Mouse (Mus musculus): ENCODE results near the gene Ncoa1. TPM values are rescaled to one million over a fixed set of nuclear protein-coding genes. Genes with fewer than 3 reads are reported as not detected.

Ncoa1 gene
- polyA plus RNA-seq, 2 experiments = 1.1 to 1.7 TPM

DNA sequence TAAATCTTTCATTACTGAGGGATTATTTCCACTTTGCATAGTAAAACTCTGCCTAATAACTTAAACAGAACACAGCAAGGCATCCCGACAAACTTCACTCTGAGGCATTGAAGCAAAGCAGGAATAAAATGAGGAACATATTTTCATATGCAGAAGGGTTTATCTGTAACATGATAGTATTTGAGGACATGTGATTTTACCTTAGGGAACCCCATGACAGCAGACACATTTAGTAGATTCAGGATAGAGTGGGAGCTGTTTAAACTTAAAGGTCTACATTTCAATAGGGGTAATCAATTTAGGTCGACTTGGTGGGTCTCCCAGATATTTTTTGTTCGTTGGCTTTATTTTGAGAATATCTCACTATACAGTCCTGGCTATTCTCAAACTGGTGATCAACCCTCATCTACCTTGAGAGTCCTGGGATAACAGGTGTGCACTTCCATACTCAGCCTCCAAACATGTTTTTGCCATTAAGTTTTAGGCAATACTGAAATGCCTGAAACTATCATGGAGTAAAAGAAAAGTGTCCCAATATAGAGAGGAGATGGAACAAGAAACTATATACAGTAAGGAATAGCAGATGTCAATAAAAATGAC, 136.6 kb downstream of the Ncoa1 start:
- WGBS (ENCODE audit: insufficient replicate concordance) = 49% methylated on average over 3 of the region's 3 CpGs
- H3K36me3 ChIP-seq (replicated peaks; ENCODE audit: control insufficient read depth, insufficient read depth, low read depth) = no peaks in the 10 kb centered on the region
- H3K4me3 ChIP-seq (ENCODE audit: insufficient read depth in 1 of 2, low read depth in 2 of 2, low read length in 2 of 2) = no peak overlapping the region
- H3K9ac ChIP-seq (replicated peaks) = no peak overlapping the region
- no peak overlapping the region for H3K27ac ChIP-seq
- no peaks in the 10 kb centered on the region for H3K4me1 ChIP-seq (replicated peaks; ENCODE audit: control insufficient read depth in 2 of 2, insufficient read depth in 2 of 2, low read length in 1 of 2)
- TF ChIP-seq CTCF (IDR thresholded peaks at IDR 0.05; ENCODE audit: low read depth) = no peak
- no peak for TF ChIP-seq EP300 (IDR thresholded peaks at IDR 0.05; ENCODE audit: low read depth)
- no peaks in the 10 kb centered on the region for H3K27me3 ChIP-seq (ENCODE audit: control insufficient read depth, insufficient read depth, low read length)
- H3K9me3 ChIP-seq (ENCODE audit: control insufficient read depth, low read length) = no peaks in the 10 kb centered on the region
- H3K4me2 ChIP-seq (ENCODE audit: low read depth) = no peak overlapping the region
- DNase-seq (ENCODE audit: low read depth in 3 of 3, low spot score in 3 of 3) (no peak), ATAC-seq (ENCODE audit: insufficient read depth) (no peak)

DNA sequence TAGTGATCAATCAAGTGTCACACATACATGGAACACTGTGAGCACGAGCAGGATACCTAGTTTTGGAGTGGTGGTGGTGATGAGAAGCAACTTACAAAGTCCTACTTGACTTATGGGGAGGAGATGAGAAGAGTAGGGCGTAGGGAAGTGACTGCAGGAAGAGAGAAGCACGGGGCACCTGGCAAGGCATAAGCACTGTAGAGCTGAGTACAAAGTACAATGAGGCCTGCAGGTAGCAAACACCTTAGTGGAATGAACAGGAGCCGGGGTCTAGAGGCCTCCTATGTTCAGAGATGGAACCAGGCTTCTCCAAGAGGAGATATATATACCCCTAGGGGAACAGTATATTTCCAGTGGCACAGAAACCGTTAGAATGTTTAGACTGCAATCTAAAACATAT, 153.4 kb downstream of the Ncoa1 start:
- 50% methylated on average over 5 of the region's 5 CpGs for WGBS (ENCODE audit: insufficient replicate concordance)
- no peak for DNase-seq (ENCODE audit: low read depth in 3 of 3, low spot score in 3 of 3)
- Histone ChIP-seq H3K9me3 (ENCODE audit: control insufficient read depth, low read length) (no peaks in the 10 kb centered on the region), H3K27ac (no peak overlapping the region), H3K27me3 (ENCODE audit: control insufficient read depth, insufficient read depth, low read length) (no peaks in the 10 kb centered on the region), H3K36me3 (replicated peaks; ENCODE audit: control insufficient read depth, insufficient read depth, low read depth) (no peaks in the 10 kb centered on the region), H3K9ac (replicated peaks) (no peak overlapping the region), H3K4me3 (ENCODE audit: insufficient read depth in 1 of 2, low read depth in 2 of 2, low read length in 2 of 2) (no peak overlapping the region), H3K4me2 (ENCODE audit: low read depth) (no peak overlapping the region), H3K4me1 (replicated peaks; ENCODE audit: control insufficient read depth in 2 of 2, insufficient read depth in 2 of 2, low read length in 1 of 2) (no peaks in the 10 kb centered on the region)
- ATAC-seq (ENCODE audit: insufficient read depth) = no peak
- TF ChIP-seq EP300 (IDR thresholded peaks at IDR 0.05; ENCODE audit: low read depth) (no peak), CTCF (IDR thresholded peaks at IDR 0.05; ENCODE audit: low read depth) (no peak)

DNA sequence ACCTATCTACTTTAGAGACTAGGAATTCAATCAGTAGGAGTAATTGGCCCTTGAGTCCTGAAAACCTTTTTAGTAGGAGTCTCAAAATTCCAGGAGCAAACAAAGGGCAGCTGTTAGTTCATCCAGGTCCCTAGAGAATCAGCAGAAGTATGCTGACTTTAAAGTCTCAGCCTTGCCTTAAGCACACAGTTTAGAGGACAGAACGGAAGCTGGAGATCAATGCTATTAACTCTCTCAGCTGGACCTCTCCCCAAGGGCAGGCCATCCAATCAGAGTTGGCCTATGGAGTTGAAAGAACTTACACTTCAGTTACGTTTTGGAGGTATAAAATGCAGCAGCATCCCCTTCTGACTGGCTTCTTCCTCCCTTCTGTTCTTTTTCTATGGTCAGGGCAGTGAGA, 154.8 kb downstream of the Ncoa1 start:
- H3K9me3 ChIP-seq (ENCODE audit: control insufficient read depth, low read length) = no peaks in the 10 kb centered on the region
- no peak overlapping the region for H3K27ac ChIP-seq
- no peak overlapping the region for H3K9ac ChIP-seq (replicated peaks)
- no peak for TF ChIP-seq EP300 (IDR thresholded peaks at IDR 0.05; ENCODE audit: low read depth)
- TF ChIP-seq CTCF (IDR thresholded peaks at IDR 0.05; ENCODE audit: low read depth) = no peak
- H3K4me1 ChIP-seq (replicated peaks; ENCODE audit: control insufficient read depth in 2 of 2, insufficient read depth in 2 of 2, low read length in 1 of 2) = no peaks in the 10 kb centered on the region
- no peak for DNase-seq (ENCODE audit: low read depth in 3 of 3, low spot score in 3 of 3)
- no peak overlapping the region for H3K4me3 ChIP-seq (ENCODE audit: insufficient read depth in 1 of 2, low read depth in 2 of 2, low read length in 2 of 2)
- ATAC-seq (ENCODE audit: insufficient read depth) = no peak
- no peaks in the 10 kb centered on the region for H3K36me3 ChIP-seq (replicated peaks; ENCODE audit: control insufficient read depth, insufficient read depth, low read depth)
- H3K27me3 ChIP-seq (ENCODE audit: control insufficient read depth, insufficient read depth, low read length) = no peaks in the 10 kb centered on the region
- WGBS (ENCODE audit: insufficient replicate concordance) = 45% methylated on average over 2 of the region's 2 CpGs
- H3K4me2 ChIP-seq (ENCODE audit: low read depth) = no peak overlapping the region

DNA sequence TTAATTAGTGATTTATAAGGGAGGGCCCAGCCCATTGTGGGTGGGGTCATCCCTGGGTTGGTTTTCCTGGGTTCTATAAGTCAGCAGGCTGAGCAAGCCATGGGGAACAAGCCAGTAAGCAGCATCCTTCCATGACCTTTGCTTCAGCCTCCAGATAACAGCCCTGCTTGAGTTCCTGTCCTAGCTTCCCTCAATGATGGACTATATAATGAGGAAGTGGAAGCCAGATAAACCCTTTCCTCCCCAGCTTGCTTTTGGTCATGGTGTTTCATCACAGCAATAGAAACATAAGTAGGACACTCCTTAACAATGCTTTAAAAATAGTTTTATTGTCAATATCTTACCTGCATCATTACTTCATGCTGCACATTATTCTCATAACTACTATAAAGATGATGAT, 163.2 kb downstream of the Ncoa1 start:
- Histone ChIP-seq H3K9ac (replicated peaks) (no peak overlapping the region), H3K4me3 (ENCODE audit: insufficient read depth in 1 of 2, low read depth in 2 of 2, low read length in 2 of 2) (no peak overlapping the region), H3K4me2 (ENCODE audit: low read depth) (no peak overlapping the region), H3K27me3 (ENCODE audit: control insufficient read depth, insufficient read depth, low read length) (no peaks in the 10 kb centered on the region), H3K27ac (no peak overlapping the region), H3K4me1 (replicated peaks; ENCODE audit: control insufficient read depth in 2 of 2, insufficient read depth in 2 of 2, low read length in 1 of 2) (no peaks in the 10 kb centered on the region), H3K9me3 (ENCODE audit: control insufficient read depth, low read length) (no peaks in the 10 kb centered on the region), H3K36me3 (replicated peaks; ENCODE audit: control insufficient read depth, insufficient read depth, low read depth) (no peaks in the 10 kb centered on the region)
- TF ChIP-seq CTCF (IDR thresholded peaks at IDR 0.05; ENCODE audit: low read depth) (no peak), EP300 (IDR thresholded peaks at IDR 0.05; ENCODE audit: low read depth) (no peak)
- DNase-seq (ENCODE audit: low read depth in 3 of 3, low spot score in 3 of 3) (no peak), ATAC-seq (ENCODE audit: insufficient read depth) (no peak)

DNA sequence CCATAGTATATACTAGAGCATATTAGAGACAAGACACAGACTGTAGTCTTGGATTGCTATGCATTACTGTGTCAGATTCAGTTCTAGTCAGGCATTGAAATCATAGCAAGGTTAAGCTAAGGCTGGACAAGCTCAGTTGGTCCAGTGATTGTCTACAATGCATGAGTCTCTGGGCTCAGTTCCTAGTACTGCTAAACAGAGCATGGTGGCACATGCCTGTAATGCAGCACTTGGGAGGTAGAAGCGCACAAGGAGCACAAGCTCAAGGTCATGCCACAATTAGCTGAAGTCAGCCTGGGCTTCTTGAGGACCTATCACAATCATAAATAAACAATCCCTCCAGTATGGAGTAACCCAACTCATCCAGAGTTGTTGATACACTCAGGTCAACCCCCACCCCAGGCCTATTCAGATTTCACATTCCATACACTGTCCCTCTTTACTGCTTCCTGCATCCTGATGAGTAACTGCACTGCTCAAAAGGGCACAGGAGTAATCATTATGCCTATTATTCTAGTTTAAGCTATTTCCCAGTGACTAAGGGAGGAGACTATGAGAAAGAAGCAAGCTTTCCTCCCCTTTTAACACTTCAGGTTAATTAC, 170.2 kb downstream of the Ncoa1 start:
- no peak overlapping the region for H3K9ac ChIP-seq (replicated peaks)
- TF ChIP-seq EP300 (IDR thresholded peaks at IDR 0.05; ENCODE audit: low read depth) = no peak
- no peak for TF ChIP-seq CTCF (IDR thresholded peaks at IDR 0.05; ENCODE audit: low read depth)
- no peaks in the 10 kb centered on the region for H3K27me3 ChIP-seq (ENCODE audit: control insufficient read depth, insufficient read depth, low read length)
- H3K4me2 ChIP-seq (ENCODE audit: low read depth) = no peak overlapping the region
- H3K27ac ChIP-seq = no peak overlapping the region
- H3K4me1 ChIP-seq (replicated peaks; ENCODE audit: control insufficient read depth in 2 of 2, insufficient read depth in 2 of 2, low read length in 1 of 2) = no peaks in the 10 kb centered on the region; a peak in 1 of 4 replicates
- H3K4me3 ChIP-seq (ENCODE audit: insufficient read depth in 1 of 2, low read depth in 2 of 2, low read length in 2 of 2) = no peak overlapping the region
- no peak for DNase-seq (ENCODE audit: low read depth in 3 of 3, low spot score in 3 of 3)
- H3K9me3 ChIP-seq (ENCODE audit: control insufficient read depth, low read length) = no peaks in the 10 kb centered on the region
- H3K36me3 ChIP-seq (replicated peaks; ENCODE audit: control insufficient read depth, insufficient read depth, low read depth) = no peaks in the 10 kb centered on the region
- 71% methylated on average over 1 of the region's 1 CpGs for WGBS (ENCODE audit: insufficient replicate concordance)
- no peak for ATAC-seq (ENCODE audit: insufficient read depth)

All from liver, embryonic 14.5 days (tissue).